Mouse (Mus musculus) liver, postnatal 0 days (tissue): ENCODE data around the gene Mob1a. TPM values are rescaled to one million over a fixed set of nuclear protein-coding genes. Genes with fewer than 3 reads are reported as not detected.

Experiments used
- ATAC-seq: fragments of 200-750 bp; cut with Nextera tagmentation; 2 replicates; pipeline ENCODE4 v1.8.0; 2017; ENCODE audit warnings: mild to moderate bottlenecking, moderate library complexity
- DNase-seq: peaks from one replicate; pipeline ENCODE4 v3.0.0-alpha.2; 2016
- H3K27ac ChIP-seq: fragments of 300-500 bp; sonication (generic); 2 replicates; pipeline ENCODE4 v1.5.1; 2014; ENCODE audit warnings: antibody characterized with exemption, moderate library complexity, mild to moderate bottlenecking, low read depth
- H3K27me3 ChIP-seq: fragments of 300-500 bp; sonication (generic); 2 replicates; pipeline ENCODE4 v1.6.1; 2014; ENCODE audit warnings: low read length, control low read depth, mixed read lengths; ENCODE audit not compliant: insufficient read depth
- H3K36me3 ChIP-seq: fragments of 300-500 bp; sonication (generic); replicated peaks from 2 replicates; pipeline ENCODE4 v1.6.1; 2014; ENCODE audit warnings: mild to moderate bottlenecking, control low read depth, low read length, moderate library complexity, mixed read lengths; ENCODE audit not compliant: insufficient read depth
- H3K4me1 ChIP-seq: fragments of 300-500 bp; sonication (generic); 2 replicates; pipeline ENCODE4 v1.6.1; 2014; ENCODE audit warnings: antibody characterized with exemption, mild to moderate bottlenecking, control low read depth; ENCODE audit not compliant: insufficient read depth
- H3K4me2 ChIP-seq: fragments of 300-500 bp; sonication (generic); 2 replicates; pipeline ENCODE4 v1.6.1; 2014; ENCODE audit warnings: low read depth, mild to moderate bottlenecking, low read length, moderate library complexity, mixed read lengths
- H3K4me3 ChIP-seq: fragments of 300-500 bp; sonication (generic); 2 replicates; pipeline ENCODE4 v1.5.1; 2014; ENCODE audit warnings: low read depth, low read length
- H3K9ac ChIP-seq: fragments of 300-500 bp; sonication (generic); replicated peaks from 2 replicates; pipeline ENCODE4 v1.6.1; 2014; ENCODE audit warnings: mild to moderate bottlenecking, moderate library complexity
- H3K9me3 ChIP-seq: fragments of 300-500 bp; sonication (generic); 2 replicates; pipeline ENCODE4 v1.6.1; 2016; ENCODE audit warnings: mild to moderate bottlenecking, control low read depth, low read length, mixed read lengths
- CTCF ChIP-seq: sonication (generic); IDR thresholded peaks from 2 replicates; pipeline ENCODE4 v1.5.1; 2016; ENCODE audit warnings: antibody characterized with exemption, low read depth
- EP300 ChIP-seq: IDR thresholded peaks from 2 replicates; pipeline ENCODE4 v1.6.1; 2016; ENCODE audit warnings: antibody characterized with exemption, low read depth, mild to moderate bottlenecking
- WGBS: fragments of 180-500 bp; shearing (Covaris S2); extraction: QIAGEN DNeasy Blood & Tissue Kit; methylation state at CpG from one replicate; pipeline ENCODE4 v1.1.7; 2014; ENCODE audit not compliant: insufficient replicate concordance; 5-methylcytosine and 5-hydroxymethylcytosine counted together
- polyA plus RNA-seq: library from polyadenylated mRNA; unstranded; fragments of >200 nt; fragmentation: Nextera tagmentation; extraction: Ambion mirVana; gene quantifications from 2 replicates; pipeline ENCODE4 v1.2.1, GENCODE M21; 2015

Mob1a gene
- polyA plus RNA-seq, 1 experiment from 2014 or later: 20.9 TPM

DNA sequence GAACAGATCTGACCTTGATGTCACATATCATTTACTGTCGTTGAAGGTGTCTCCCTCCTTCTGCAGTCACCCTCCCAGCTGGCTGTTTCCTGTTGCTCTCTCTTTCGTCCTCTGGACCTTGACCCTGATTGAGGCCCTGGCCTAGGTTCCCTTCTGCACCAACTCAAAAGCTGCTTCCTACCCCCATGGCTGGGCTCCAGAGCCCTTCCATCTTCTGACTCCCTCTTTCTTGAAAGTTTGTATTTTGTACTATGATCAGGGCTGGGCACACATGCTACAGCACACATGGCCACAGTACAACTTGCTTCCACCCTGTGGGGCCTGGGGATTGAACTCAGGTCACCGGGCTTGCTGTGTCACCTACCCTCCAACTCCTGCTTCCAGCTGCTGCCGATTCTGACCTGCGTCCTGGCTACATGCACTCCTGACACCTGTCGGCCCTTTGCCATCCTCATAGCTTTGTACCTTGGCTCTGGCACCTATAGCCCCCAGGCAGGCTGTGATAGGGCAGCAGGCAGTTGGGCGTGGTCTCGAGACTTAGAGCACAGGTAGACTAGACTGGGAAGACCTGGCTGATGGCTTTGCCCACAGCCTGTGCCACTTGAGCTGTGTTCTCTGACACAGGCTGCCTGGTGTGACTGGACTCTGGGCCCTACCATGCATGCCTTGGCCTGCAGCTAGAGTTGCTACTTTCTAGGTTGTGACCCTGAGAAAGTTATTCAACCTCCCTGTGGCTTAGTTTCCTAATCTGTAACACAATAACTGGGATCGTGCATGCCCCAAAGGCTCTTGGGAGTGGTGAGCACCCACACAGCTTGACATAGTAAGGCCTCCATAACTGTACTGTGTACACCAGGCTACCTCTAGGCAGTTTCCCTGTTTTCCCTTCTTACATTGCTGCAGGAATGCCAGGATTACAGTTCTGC lies 29.3 kb downstream of the Mob1a start:
- TF ChIP-seq CTCF (no peak), EP300 (no peak)
- Histone ChIP-seq H3K4me3 (no peak overlapping the region), H3K9me3 (no peaks in the 10 kb centered on the region), H3K36me3 (peaks cover 61% of the 10 kb centered on the region), H3K9ac (no peak overlapping the region), H3K27ac (no peak overlapping the region), H3K4me1 (peaks cover 18% of the 10 kb centered on the region), H3K4me2 (no peak overlapping the region), H3K27me3 (no peaks in the 10 kb centered on the region)
- DNase-seq (peak; percentile 15), ATAC-seq (no peak)
- 70% methylated on average over 9 of the region's 9 CpGs for WGBS

DNA sequence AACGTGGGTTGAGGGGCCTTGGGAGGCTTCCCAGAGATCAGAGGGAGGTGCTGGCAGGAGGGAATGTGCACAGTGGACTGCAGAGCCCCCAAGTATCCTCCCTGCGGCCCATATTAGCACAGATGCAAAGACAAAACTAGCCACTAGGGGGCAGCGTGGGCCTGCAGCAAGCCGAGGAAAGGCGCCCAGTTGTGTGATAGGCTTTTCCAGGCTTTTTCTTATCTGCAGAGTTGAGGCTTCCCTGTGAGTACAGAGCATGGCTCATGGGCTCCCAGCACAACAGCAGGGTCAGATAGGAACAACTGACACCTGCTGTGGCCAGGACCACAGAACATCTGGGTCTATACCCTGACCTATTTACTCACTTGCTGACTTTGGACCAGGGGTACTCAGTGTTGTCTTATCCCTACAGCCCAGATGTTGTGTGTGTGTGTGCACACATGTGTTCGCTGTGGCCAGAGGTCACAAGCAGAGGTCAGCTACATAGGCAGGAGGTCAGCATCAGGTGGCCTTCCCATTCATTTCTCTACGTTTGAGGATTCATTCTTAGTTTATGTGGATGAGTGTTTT lies 30.8 kb downstream of the Mob1a start:
- no peak overlapping the region for H3K27ac ChIP-seq
- H3K4me3 ChIP-seq: no peak overlapping the region
- TF ChIP-seq CTCF (peak; percentile 98), EP300 (no peak)
- H3K36me3 ChIP-seq: peaks cover 60% of the 10 kb centered on the region
- DNase-seq (peak; percentile 90), ATAC-seq (peak; percentile 18)
- H3K27me3 ChIP-seq: no peaks in the 10 kb centered on the region
- peaks cover 3% of the 10 kb centered on the region for H3K4me1 ChIP-seq
- 20% methylated on average over 7 of the region's 7 CpGs for WGBS
- no peak overlapping the region for H3K4me2 ChIP-seq
- no peak overlapping the region for H3K9ac ChIP-seq
- H3K9me3 ChIP-seq: no peaks in the 10 kb centered on the region

DNA sequence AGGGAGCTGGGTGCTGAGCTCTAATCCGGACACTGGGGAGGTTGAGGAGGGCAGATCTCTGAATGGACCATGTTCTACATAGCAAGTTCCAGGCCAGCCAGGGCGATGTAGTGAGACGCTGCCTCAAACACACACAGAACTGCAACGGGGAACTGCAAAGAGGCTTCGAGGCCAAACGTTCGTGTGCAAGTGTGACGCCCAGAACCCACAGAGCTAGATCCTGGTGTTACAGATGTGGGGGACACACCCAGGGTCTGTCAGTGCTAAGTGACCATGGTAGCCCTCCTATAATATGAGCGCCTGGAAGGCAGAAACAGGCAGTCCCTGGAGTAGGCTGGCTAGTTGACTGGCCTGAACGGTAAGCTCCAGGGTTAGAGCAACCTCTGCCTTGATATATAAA lies 31.6 kb downstream of the Mob1a start:
- WGBS: 87% methylated on average over 10 of the region's 10 CpGs
- Histone ChIP-seq H3K27ac (no peak overlapping the region), H3K9me3 (no peaks in the 10 kb centered on the region), H3K4me3 (no peak overlapping the region), H3K4me1 (peaks cover 3% of the 10 kb centered on the region), H3K36me3 (peaks cover 57% of the 10 kb centered on the region), H3K4me2 (no peak overlapping the region), H3K27me3 (no peaks in the 10 kb centered on the region), H3K9ac (no peak overlapping the region)
- TF ChIP-seq EP300: no peak
- no peak for TF ChIP-seq CTCF
- ATAC-seq (no peak), DNase-seq (no peak)

DNA sequence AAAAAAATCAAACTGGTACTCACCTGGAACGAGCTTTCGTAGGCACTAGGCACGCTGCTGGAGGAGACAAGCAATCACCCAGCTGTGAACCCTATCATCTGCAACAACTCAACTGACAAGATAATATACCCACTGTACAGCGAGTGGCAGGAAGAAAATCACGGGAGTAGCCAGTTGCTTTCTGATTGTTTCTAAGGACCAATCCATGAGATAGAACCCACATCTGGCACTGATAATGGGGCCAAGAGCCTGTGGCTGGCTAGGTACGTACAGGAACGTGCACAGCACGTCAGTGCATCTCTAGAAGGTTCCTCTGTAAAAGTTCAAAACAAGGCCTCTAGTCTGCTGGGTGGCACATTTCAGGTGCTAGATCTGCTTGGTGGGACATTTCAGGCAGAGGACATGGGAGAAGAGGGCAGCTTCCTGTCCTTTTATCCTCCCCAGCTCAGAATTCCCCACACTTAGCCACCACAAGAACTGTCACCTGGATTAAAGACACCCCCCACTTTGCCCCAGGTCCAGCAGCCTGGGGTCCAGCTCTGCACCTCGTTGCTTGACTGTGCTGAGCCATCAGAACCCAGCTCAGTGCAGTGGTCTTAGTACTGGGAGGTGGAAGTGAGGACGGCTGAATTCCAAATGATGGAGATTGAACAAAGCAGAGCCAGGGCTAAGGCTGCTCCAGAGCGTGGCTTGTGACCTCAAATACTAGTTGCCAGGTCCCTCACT lies 35.9 kb downstream of the Mob1a start:
- DNase-seq (no peak), ATAC-seq (0 out of 2 replicates have a peak, but pooled peaks have one; percentile 37)
- peaks cover 2% of the 10 kb centered on the region; the same call in 1 of the 2 replicates for H3K4me1 ChIP-seq
- no peak overlapping the region for H3K4me3 ChIP-seq
- H3K36me3 ChIP-seq: peaks cover 40% of the 10 kb centered on the region
- WGBS: 63% methylated on average over 11 of the region's 11 CpGs
- no peak overlapping the region for H3K27ac ChIP-seq
- no peaks in the 10 kb centered on the region for H3K9me3 ChIP-seq
- H3K9ac ChIP-seq: no peak overlapping the region
- no peaks in the 10 kb centered on the region for H3K27me3 ChIP-seq
- no peak overlapping the region for H3K4me2 ChIP-seq
- TF ChIP-seq EP300 (0 out of 2 replicates have a peak, but pooled peaks have one; percentile 17), CTCF (no peak)

DNA sequence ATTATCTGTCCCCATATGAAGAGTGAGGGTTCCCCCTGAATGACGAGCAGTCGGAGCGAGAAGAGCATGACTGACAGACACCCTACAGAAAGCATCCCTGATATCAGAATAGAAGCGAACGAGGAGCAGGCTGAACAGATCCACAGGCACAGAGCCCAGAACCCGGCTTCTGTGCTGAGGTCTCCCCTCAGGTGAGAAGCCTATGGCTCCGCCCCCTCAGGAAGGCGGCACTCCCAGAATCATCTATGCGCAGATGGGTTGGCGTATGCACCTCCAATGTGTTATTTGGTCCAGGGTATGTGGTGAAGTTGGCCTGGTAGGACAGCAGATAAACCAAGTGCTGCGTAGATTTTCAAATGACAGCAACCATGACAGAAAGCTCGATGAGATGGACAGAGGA lies 37.3 kb downstream of the Mob1a start:
- Histone ChIP-seq H3K36me3 (peaks cover 42% of the 10 kb centered on the region), H3K4me1 (no peaks in the 10 kb centered on the region), H3K9ac (no peak overlapping the region), H3K9me3 (no peaks in the 10 kb centered on the region), H3K27me3 (no peaks in the 10 kb centered on the region), H3K4me3 (no peak overlapping the region), H3K27ac (no peak overlapping the region), H3K4me2 (no peak overlapping the region)
- no peak for ATAC-seq
- 88% methylated on average over 12 of the region's 12 CpGs for WGBS
- DNase-seq: no peak
- TF ChIP-seq EP300: no peak
- no peak for TF ChIP-seq CTCF
